Mouse (Mus musculus) heart, adult 2 months (tissue): ENCODE results near the gene 1700022I11Rik.

Source experiments
- CTCF ChIP-seq: fragments of 200-600 bp; IDR thresholded peaks from 2 replicates; pipeline ENCODE4 v1.8.1; 2022; ENCODE audit warnings: antibody characterized with exemption, mild to moderate bottlenecking, moderate library complexity
- EP300 ChIP-seq: fragments of 200-500 bp; IDR thresholded peaks from 2 replicates; pipeline ENCODE4 v1.6.1; 2011; ENCODE audit warnings: low read depth, low read length, control low read depth; ENCODE audit not compliant: insufficient read depth
- POLR2A ChIP-seq: fragments of 200-500 bp; IDR thresholded peaks from 2 replicates; pipeline ENCODE4 v1.6.1; 2011; ENCODE audit warnings: mild to moderate bottlenecking, low read depth, low read length, control low read depth; ENCODE audit not compliant: insufficient read depth

DNA sequence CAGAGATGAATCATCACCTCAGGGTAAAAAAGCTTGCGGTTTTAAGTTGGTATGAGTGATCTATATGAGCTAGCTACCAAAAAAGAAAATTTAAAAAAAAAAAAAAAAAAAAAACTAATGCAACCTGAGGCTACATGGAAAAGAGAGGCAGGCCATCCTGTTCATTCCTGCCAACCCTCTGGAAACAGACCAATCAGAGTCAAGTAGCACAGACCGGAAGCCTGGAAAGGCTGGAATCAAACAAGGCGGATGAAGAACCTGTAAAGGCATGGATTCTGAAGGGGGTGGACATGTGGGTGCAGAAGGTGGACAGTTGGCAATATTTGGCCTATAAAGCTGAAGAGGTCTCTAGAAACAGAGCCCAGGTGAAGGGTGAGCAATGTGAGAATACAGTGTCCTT is 24.0 kb upstream of the 1700022I11Rik start:
- no peak for TF ChIP-seq CTCF
- TF ChIP-seq POLR2A = no peak
- no peak for TF ChIP-seq EP300
